Mouse (Mus musculus): ENCODE measurements around the gene Emcn. TPM values are rescaled to one million over a fixed set of nuclear protein-coding genes. Genes with fewer than 3 reads are reported as not detected.

Emcn gene
- polyA plus RNA-seq, 1 experiment from 2014 or later, result 24.4 TPM

- Histone ChIP-seq H3K27ac (no peak overlapping the region), H3K9me3 (no peaks in the 10 kb centered on the region), H3K36me3 (no peaks in the 10 kb centered on the region), H3K4me3 (replicated peaks) (no peak overlapping the region), H3K4me2 (replicated peaks) (no peak overlapping the region), H3K27me3 (replicated peaks) (no peaks in the 10 kb centered on the region), H3K9ac (no peak overlapping the region), H3K4me1 (replicated peaks) (no peaks in the 10 kb centered on the region)
- ATAC-seq, result no peak
- WGBS, result 94% methylated on average over 6 of the region's 6 CpGs
These were observed 88.6 kb downstream of the Emcn start for GRCm38 (mm10) chr3:137429516-137429915.

- 62% methylated on average over 4 of the region's 4 CpGs for WGBS
These were observed 124.2 kb downstream of the Emcn start for GRCm38 (mm10) chr3:137464902-137465629.

GRCm38 (mm10) chr3:137465953-137466352 lies 125.1 kb downstream of the Emcn start:
- no peak overlapping the region for H3K4me2 ChIP-seq (replicated peaks)
- H3K9ac ChIP-seq, result no peak overlapping the region
- no peaks in the 10 kb centered on the region for H3K27me3 ChIP-seq (replicated peaks)
- no peaks in the 10 kb centered on the region for H3K4me1 ChIP-seq (replicated peaks)
- no peaks in the 10 kb centered on the region for H3K36me3 ChIP-seq
- ATAC-seq, result no peak
- no peak overlapping the region for H3K27ac ChIP-seq
- WGBS, result 52% methylated on average over 4 of the region's 4 CpGs
- H3K4me3 ChIP-seq (replicated peaks), result no peak overlapping the region
- H3K9me3 ChIP-seq, result no peaks in the 10 kb centered on the region

More at GRCm38 (mm10) chr3:137464902-137465629, 124.2 kb downstream of the Emcn start:
- Histone ChIP-seq H3K4me2 (replicated peaks) (no peak overlapping the region), H3K36me3 (no peaks in the 10 kb centered on the region), H3K4me3 (replicated peaks) (no peak overlapping the region), H3K9ac (no peak overlapping the region), H3K9me3 (no peaks in the 10 kb centered on the region), H3K27ac (no peak overlapping the region), H3K4me1 (replicated peaks) (no peaks in the 10 kb centered on the region), H3K27me3 (replicated peaks) (no peaks in the 10 kb centered on the region)
- no peak for ATAC-seq

GRCm38 (mm10) chr3:137466766-137467165 lies 125.9 kb downstream of the Emcn start:
- no peaks in the 10 kb centered on the region for H3K4me1 ChIP-seq (replicated peaks)
- 85% methylated on average over 4 of the region's 4 CpGs for WGBS

GRCm38 (mm10) chr3:137467386-137467785 lies 126.5 kb downstream of the Emcn start:
- Histone ChIP-seq H3K4me3 (replicated peaks) (no peak overlapping the region), H3K4me2 (replicated peaks) (no peak overlapping the region), H3K27me3 (replicated peaks) (no peaks in the 10 kb centered on the region), H3K9me3 (no peaks in the 10 kb centered on the region), H3K9ac (no peak overlapping the region), H3K36me3 (no peaks in the 10 kb centered on the region), H3K4me1 (replicated peaks) (no peaks in the 10 kb centered on the region), H3K27ac (no peak overlapping the region)
- 88% methylated on average over 1 of the region's 1 CpGs for WGBS
- no peak for ATAC-seq

More at GRCm38 (mm10) chr3:137466766-137467165, 125.9 kb downstream of the Emcn start:
- no peaks in the 10 kb centered on the region for H3K27me3 ChIP-seq (replicated peaks)
- no peak overlapping the region for H3K27ac ChIP-seq
- H3K9ac ChIP-seq, result no peak overlapping the region
- H3K36me3 ChIP-seq, result no peaks in the 10 kb centered on the region
- no peaks in the 10 kb centered on the region for H3K9me3 ChIP-seq
- no peak overlapping the region for H3K4me3 ChIP-seq (replicated peaks)
- no peak overlapping the region for H3K4me2 ChIP-seq (replicated peaks)
- no peak for ATAC-seq

- Histone ChIP-seq H3K27me3 (replicated peaks) (no peaks in the 10 kb centered on the region), H3K4me1 (replicated peaks) (no peaks in the 10 kb centered on the region), H3K4me2 (replicated peaks) (no peak overlapping the region), H3K9ac (no peak overlapping the region), H3K9me3 (no peaks in the 10 kb centered on the region), H3K27ac (no peak overlapping the region), H3K36me3 (no peaks in the 10 kb centered on the region), H3K4me3 (replicated peaks) (no peak overlapping the region)
- ATAC-seq, result no peak
- WGBS, result 76% methylated on average over 1 of the region's 1 CpGs
These were observed 131.3 kb downstream of the Emcn start for GRCm38 (mm10) chr3:137472145-137472544.

- Histone ChIP-seq H3K4me2 (replicated peaks) (no peak overlapping the region), H3K4me1 (replicated peaks) (0 out of 2 replicates have a peak, but pooled peaks cover 4% of the 10 kb centered on the region), H3K9ac (no peak overlapping the region), H3K27ac (no peak overlapping the region), H3K9me3 (no peaks in the 10 kb centered on the region), H3K36me3 (no peaks in the 10 kb centered on the region), H3K27me3 (replicated peaks) (no peaks in the 10 kb centered on the region), H3K4me3 (replicated peaks) (no peak overlapping the region)
- ATAC-seq, result no peak
- 60% methylated on average over 7 of the region's 7 CpGs for WGBS
These were observed 139.0 kb downstream of the Emcn start for GRCm38 (mm10) chr3:137479761-137480339.

- H3K9me3 ChIP-seq, result no peaks in the 10 kb centered on the region
- no peaks in the 10 kb centered on the region for H3K36me3 ChIP-seq
- H3K27me3 ChIP-seq (replicated peaks), result no peaks in the 10 kb centered on the region
- H3K4me3 ChIP-seq (replicated peaks), result no peak overlapping the region
- no peak for ATAC-seq
- no peak overlapping the region for H3K9ac ChIP-seq
- H3K27ac ChIP-seq, result no peak overlapping the region
- 0 out of 2 replicates have a peak, but pooled peaks cover 4% of the 10 kb centered on the region for H3K4me1 ChIP-seq (replicated peaks)
- H3K4me2 ChIP-seq (replicated peaks), result no peak overlapping the region
These were observed 140.3 kb downstream of the Emcn start for GRCm38 (mm10) chr3:137481157-137481556.

Data from intestine, embryonic 15.5 days (tissue).